Mouse (Mus musculus): Measurements from ENCODE around the gene Arhgap27. TPM values are rescaled to one million over a fixed set of nuclear protein-coding genes. Genes with fewer than 3 reads are reported as not detected.

Arhgap27 gene
- polyA plus RNA-seq, 1 experiment from 2014 or later = 15.6 TPM

DNA sequence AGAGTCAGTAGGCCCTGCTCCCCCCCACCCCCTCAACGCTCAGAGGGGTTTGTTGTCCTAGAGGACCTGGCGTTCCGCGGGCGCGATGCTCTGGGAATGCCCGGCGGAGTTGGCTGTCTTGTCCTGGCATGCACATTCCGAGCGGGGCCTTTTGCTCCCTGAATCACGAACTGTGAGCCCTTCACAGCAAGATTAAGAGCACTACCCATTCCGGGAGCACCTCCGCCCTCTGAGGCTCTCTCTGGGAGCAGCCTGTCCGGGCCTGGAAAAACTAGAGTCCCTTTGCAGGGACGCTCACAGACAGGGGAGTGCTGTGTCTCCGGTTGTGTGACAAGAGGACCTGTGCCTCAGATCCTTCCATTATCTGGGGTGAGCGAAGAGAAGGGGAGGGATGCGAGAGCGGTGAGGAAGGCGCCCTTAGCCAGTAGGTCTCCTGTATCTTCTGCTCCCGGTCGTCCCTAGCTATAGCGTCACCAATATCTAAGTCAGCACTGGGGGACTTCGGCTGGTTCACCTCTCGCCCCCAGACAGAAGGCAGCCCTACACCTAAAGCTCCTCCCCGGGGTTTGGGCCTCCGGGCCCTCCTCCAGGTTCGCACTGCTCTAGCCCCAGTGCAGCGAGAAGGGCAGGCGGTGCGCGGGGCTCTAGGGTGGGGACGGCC, 841 bp downstream of the Arhgap27 start:
- ATAC-seq (ENCODE audit: low FRiP score, low TSS enrichment) = peak; percentile 21; the same call in 1 of the 2 replicates
- peak overlapping the region; percentile 73; the same call in 1 of the 2 replicates for H3K27ac ChIP-seq (ENCODE audit: low read depth, low read length)
- H3K9me3 ChIP-seq (ENCODE audit: control insufficient read depth, low read length) = no peaks in the 10 kb centered on the region
- H3K4me2 ChIP-seq (replicated peaks; ENCODE audit: low read depth, low read length) = peak overlapping the region; percentile 96
- H3K4me1 ChIP-seq (ENCODE audit: control insufficient read depth, insufficient read depth, low read length) = peaks cover 16% of the 10 kb centered on the region
- H3K27me3 ChIP-seq (ENCODE audit: control insufficient read depth, insufficient read depth, low read length) = peaks cover 18% of the 10 kb centered on the region; the same call in 1 of the 2 replicates
- WGBS = under 1% methylated on average over 33 of the region's 33 CpGs
- peaks cover 5% of the 10 kb centered on the region; the same call in 1 of the 2 replicates for H3K36me3 ChIP-seq (ENCODE audit: control insufficient read depth, insufficient read depth, low read length)
- peak overlapping the region; percentile 52 for H3K4me3 ChIP-seq (ENCODE audit: low read length)
- peak overlapping the region; percentile 56 for H3K9ac ChIP-seq (ENCODE audit: low read depth, low read length)

GRCm38 (mm10) chr11:103362054-103362432, 1.4 kb downstream of the Arhgap27 start:
- Histone ChIP-seq H3K4me3 (ENCODE audit: low read length) (peak overlapping the region; percentile 52), H3K9ac (ENCODE audit: low read depth, low read length) (peak overlapping the region; percentile 56; the same call in 1 of the 2 replicates), H3K36me3 (ENCODE audit: control insufficient read depth, insufficient read depth, low read length) (peaks cover under 1% of the 10 kb centered on the region; the same call in 1 of the 2 replicates), H3K4me1 (ENCODE audit: control insufficient read depth, insufficient read depth, low read length) (peaks cover 16% of the 10 kb centered on the region), H3K27ac (ENCODE audit: low read depth, low read length) (peak overlapping the region; percentile 43; the same call in 1 of the 2 replicates), H3K27me3 (ENCODE audit: control insufficient read depth, insufficient read depth, low read length) (peaks cover 18% of the 10 kb centered on the region; the same call in 1 of the 2 replicates), H3K4me2 (replicated peaks; ENCODE audit: low read depth, low read length) (peak overlapping the region; percentile 96), H3K9me3 (ENCODE audit: control insufficient read depth, low read length) (no peaks in the 10 kb centered on the region)
- peak; percentile 36 for ATAC-seq (ENCODE audit: low FRiP score, low TSS enrichment)
- WGBS = 2% methylated on average over 13 of the region's 13 CpGs

GRCm38 (mm10) chr11:103361396-103362053, 2.0 kb downstream of the Arhgap27 start:
- WGBS = 2% methylated on average over 25 of the region's 25 CpGs
- Histone ChIP-seq H3K4me2 (replicated peaks; ENCODE audit: low read depth, low read length) (peak overlapping the region; percentile 96), H3K27ac (ENCODE audit: low read depth, low read length) (0 out of 2 replicates have a peak overlapping the region, but pooled peaks have one; percentile 43), H3K36me3 (ENCODE audit: control insufficient read depth, insufficient read depth, low read length) (no peaks in the 10 kb centered on the region; the same call in 1 of the 2 replicates), H3K9me3 (ENCODE audit: control insufficient read depth, low read length) (no peaks in the 10 kb centered on the region), H3K4me3 (ENCODE audit: low read length) (peak overlapping the region; percentile 52), H3K4me1 (ENCODE audit: control insufficient read depth, insufficient read depth, low read length) (peaks cover 16% of the 10 kb centered on the region), H3K27me3 (ENCODE audit: control insufficient read depth, insufficient read depth, low read length) (peaks cover 18% of the 10 kb centered on the region; the same call in 1 of the 2 replicates), H3K9ac (ENCODE audit: low read depth, low read length) (no peak overlapping the region; the same call in 1 of the 2 replicates)
- 0 out of 2 replicates have a peak, but pooled peaks have one; percentile 8 for ATAC-seq (ENCODE audit: low FRiP score, low TSS enrichment)

DNA sequence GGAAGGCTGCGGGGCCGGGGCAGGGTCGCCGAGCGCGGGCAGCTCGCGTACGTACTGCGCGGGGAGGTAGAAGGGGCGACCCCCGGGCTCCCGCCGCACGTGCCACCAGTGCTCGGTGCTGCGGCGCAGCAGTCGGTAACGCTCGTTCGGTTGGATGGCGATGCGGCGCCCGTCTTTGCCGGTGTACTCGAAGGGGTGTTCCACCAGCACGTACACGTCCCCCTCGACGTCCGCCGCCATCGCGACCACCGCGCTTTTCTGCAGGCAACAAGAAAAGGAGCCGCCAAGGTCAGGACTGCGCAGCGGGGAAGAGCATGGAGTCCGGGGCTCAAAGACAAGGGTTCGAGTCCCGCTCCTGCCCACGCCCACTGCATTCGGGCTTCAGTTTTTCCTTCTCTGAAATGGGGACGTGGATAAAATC, 2.8 kb downstream of the Arhgap27 start:
- H3K9me3 ChIP-seq (ENCODE audit: control insufficient read depth, low read length) = no peaks in the 10 kb centered on the region
- ATAC-seq (ENCODE audit: low FRiP score, low TSS enrichment) = no peak
- H3K4me1 ChIP-seq (ENCODE audit: control insufficient read depth, insufficient read depth, low read length) = peaks cover 20% of the 10 kb centered on the region
- 3% methylated on average over 36 of the region's 48 CpGs for WGBS
- H3K4me3 ChIP-seq (ENCODE audit: low read length) = peak overlapping the region; percentile 52
- peaks cover 18% of the 10 kb centered on the region; the same call in 1 of the 2 replicates for H3K27me3 ChIP-seq (ENCODE audit: control insufficient read depth, insufficient read depth, low read length)
- peak overlapping the region; percentile 96 for H3K4me2 ChIP-seq (replicated peaks; ENCODE audit: low read depth, low read length)
- no peak overlapping the region for H3K27ac ChIP-seq (ENCODE audit: low read depth, low read length)
- no peaks in the 10 kb centered on the region for H3K36me3 ChIP-seq (ENCODE audit: control insufficient read depth, insufficient read depth, low read length)
- peak overlapping the region; percentile 73 for H3K9ac ChIP-seq (ENCODE audit: low read depth, low read length)

DNA sequence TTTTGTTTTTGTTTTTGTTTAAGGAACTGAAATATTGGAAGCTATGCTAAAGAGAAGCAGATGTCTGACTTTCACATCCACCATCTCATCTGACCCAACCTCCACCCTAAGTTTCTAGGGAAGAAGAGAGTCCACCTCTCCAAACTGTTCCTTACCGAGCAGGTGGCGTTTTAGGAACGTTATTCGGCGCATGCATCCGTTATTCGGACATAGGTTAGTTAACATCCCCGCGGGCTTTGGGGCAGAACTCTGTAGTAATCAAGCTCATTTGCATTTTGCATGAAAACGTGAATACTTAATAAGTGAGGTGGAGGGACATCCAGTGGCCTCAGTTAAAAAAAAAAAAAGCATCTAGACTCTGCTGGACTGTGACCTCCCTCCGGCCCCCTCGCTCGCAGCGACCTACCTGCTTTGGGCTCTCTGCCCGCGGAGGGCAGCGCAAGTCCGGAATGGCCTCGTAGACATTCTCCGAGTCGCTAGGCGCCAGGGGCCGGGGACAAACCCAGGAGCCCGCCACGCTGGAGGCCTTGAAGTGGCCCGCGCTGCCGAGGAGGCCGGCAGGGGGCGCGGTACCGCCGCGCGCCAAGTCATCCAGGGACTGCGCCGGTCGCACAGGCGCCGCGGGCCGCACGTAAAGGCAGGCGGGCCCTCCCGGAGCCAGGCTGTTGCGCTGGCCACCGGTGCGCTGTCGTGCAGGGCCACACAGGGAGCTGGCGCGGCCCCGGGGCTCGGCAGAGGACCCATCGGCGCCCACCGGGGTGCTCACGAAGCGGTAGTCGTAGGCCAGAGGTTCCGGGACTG, 3.5 kb downstream of the Arhgap27 start:
- H3K4me3 ChIP-seq (ENCODE audit: low read length) = peak overlapping the region; percentile 52
- H3K4me1 ChIP-seq (ENCODE audit: control insufficient read depth, insufficient read depth, low read length) = peaks cover 23% of the 10 kb centered on the region
- peak; percentile 50 for ATAC-seq (ENCODE audit: low FRiP score, low TSS enrichment)
- WGBS = 1% methylated on average over 55 of the region's 60 CpGs
- peak overlapping the region; percentile 73 for H3K9ac ChIP-seq (ENCODE audit: low read depth, low read length)
- no peaks in the 10 kb centered on the region for H3K36me3 ChIP-seq (ENCODE audit: control insufficient read depth, insufficient read depth, low read length)
- H3K27me3 ChIP-seq (ENCODE audit: control insufficient read depth, insufficient read depth, low read length) = peaks cover 18% of the 10 kb centered on the region; the same call in 1 of the 2 replicates
- H3K9me3 ChIP-seq (ENCODE audit: control insufficient read depth, low read length) = no peaks in the 10 kb centered on the region
- peak overlapping the region; percentile 96 for H3K4me2 ChIP-seq (replicated peaks; ENCODE audit: low read depth, low read length)
- no peak overlapping the region for H3K27ac ChIP-seq (ENCODE audit: low read depth, low read length)

DNA sequence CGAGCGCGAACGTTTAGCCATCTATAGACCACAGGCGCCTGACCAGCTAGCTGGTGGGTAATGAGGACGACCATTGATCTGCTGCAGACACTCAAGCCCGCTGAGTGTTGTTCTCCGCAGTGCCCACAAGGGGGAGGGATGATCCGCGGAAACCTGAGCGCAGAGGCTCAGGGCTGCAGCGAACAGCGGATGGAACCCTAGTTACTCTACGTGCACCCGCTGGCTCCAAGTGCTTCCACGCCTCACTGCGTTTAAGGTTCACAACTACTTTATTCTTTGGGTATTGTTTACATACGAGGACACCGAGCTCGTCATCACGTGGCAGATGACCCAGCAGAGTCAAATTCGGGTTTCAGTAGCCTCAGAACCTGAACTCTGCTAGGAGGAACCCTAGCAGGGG, 4.4 kb downstream of the Arhgap27 start:
- under 1% methylated on average over 22 of the region's 22 CpGs for WGBS
- Histone ChIP-seq H3K27me3 (ENCODE audit: control insufficient read depth, insufficient read depth, low read length) (peaks cover 18% of the 10 kb centered on the region; the same call in 1 of the 2 replicates), H3K4me3 (ENCODE audit: low read length) (no peak overlapping the region), H3K9me3 (ENCODE audit: control insufficient read depth, low read length) (no peaks in the 10 kb centered on the region), H3K36me3 (ENCODE audit: control insufficient read depth, insufficient read depth, low read length) (no peaks in the 10 kb centered on the region), H3K4me2 (replicated peaks; ENCODE audit: low read depth, low read length) (peak overlapping the region; percentile 25), H3K4me1 (ENCODE audit: control insufficient read depth, insufficient read depth, low read length) (peaks cover 24% of the 10 kb centered on the region), H3K9ac (ENCODE audit: low read depth, low read length) (no peak overlapping the region), H3K27ac (ENCODE audit: low read depth, low read length) (no peak overlapping the region)
- peak; percentile 9; the same call in 1 of the 2 replicates for ATAC-seq (ENCODE audit: low FRiP score, low TSS enrichment)

DNA sequence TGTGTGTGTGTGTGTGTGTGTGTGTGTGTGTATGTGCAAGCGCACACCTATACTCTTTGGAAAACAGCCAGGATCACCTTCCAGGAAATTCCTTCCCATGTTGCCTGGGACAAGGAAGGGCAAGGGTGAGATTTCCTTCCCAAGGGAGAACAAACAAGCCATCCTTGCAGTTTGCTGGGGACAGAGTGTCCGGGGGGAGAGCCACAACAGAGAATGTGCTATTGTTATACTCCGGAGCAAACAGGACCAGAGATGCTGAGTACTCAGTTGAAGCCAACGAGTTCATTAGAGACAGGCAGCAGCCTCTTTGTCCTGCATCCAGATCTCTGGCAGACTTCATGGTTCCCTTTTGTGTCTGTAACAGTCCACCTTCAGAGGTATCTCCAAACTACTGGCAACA, 5.2 kb downstream of the Arhgap27 start:
- 76% methylated on average over 4 of the region's 4 CpGs for WGBS
- Histone ChIP-seq H3K4me2 (replicated peaks; ENCODE audit: low read depth, low read length) (no peak overlapping the region), H3K4me3 (ENCODE audit: low read length) (no peak overlapping the region), H3K9ac (ENCODE audit: low read depth, low read length) (no peak overlapping the region), H3K27ac (ENCODE audit: low read depth, low read length) (no peak overlapping the region), H3K9me3 (ENCODE audit: control insufficient read depth, low read length) (no peaks in the 10 kb centered on the region), H3K4me1 (ENCODE audit: control insufficient read depth, insufficient read depth, low read length) (peaks cover 23% of the 10 kb centered on the region), H3K36me3 (ENCODE audit: control insufficient read depth, insufficient read depth, low read length) (no peaks in the 10 kb centered on the region), H3K27me3 (ENCODE audit: control insufficient read depth, insufficient read depth, low read length) (peaks cover 14% of the 10 kb centered on the region; the same call in 1 of the 2 replicates)
- no peak for ATAC-seq (ENCODE audit: low FRiP score, low TSS enrichment)

- peaks cover 3% of the 10 kb centered on the region for H3K9me3 ChIP-seq (ENCODE audit: control insufficient read depth, low read length)
- no peak overlapping the region for H3K27ac ChIP-seq (ENCODE audit: low read depth, low read length)
- H3K4me3 ChIP-seq (ENCODE audit: low read length) = no peak overlapping the region
- H3K4me1 ChIP-seq (ENCODE audit: control insufficient read depth, insufficient read depth, low read length) = peaks cover 21% of the 10 kb centered on the region
- ATAC-seq (ENCODE audit: low FRiP score, low TSS enrichment) = no peak
- no peak overlapping the region for H3K9ac ChIP-seq (ENCODE audit: low read depth, low read length)
- 91% methylated on average over 10 of the region's 10 CpGs for WGBS
- H3K36me3 ChIP-seq (ENCODE audit: control insufficient read depth, insufficient read depth, low read length) = no peaks in the 10 kb centered on the region
- peaks cover 14% of the 10 kb centered on the region; the same call in 1 of the 2 replicates for H3K27me3 ChIP-seq (ENCODE audit: control insufficient read depth, insufficient read depth, low read length)
- H3K4me2 ChIP-seq (replicated peaks; ENCODE audit: low read depth, low read length) = no peak overlapping the region
Observed at GRCm38 (mm10) chr11:103357710-103358109, 5.8 kb downstream of the Arhgap27 start.

All from kidney, embryonic 14.5 days (tissue).